Mouse (Mus musculus) megakaryocyte-erythroid progenitor cell, adult 5-6 weeks (primary cell): ENCODE results near the gene Scp2. TPM values are rescaled to one million over a fixed set of nuclear protein-coding genes. Genes with fewer than 3 reads are reported as not detected.

Experiments used
- ATAC-seq: replicated peaks from 2 replicates; pipeline ENCODE4 v1.8.0; 2016; ENCODE audit warnings: mild to moderate bottlenecking, inconsistent platforms; ENCODE audit not compliant: severe bottlenecking, poor library complexity, low FRiP score, low TSS enrichment
- total RNA-seq, 2 experiments: library from RNA; stranded (forward) in 1 of 2; stranded (reverse) in 1 of 2; fragments of 200-1000, 215-1000 nt in 1 of 2; fragments of >200 nt in 1 of 2; fragmentation: Nextera tagmentation in 1 of 2; gene quantifications; 2 replicates each; pipeline ENCODE4 v1.2.3; 2014 to 2017

Scp2 gene
- total RNA-seq, 2 experiments from 2014 or later: 129 to 203 TPM

GRCm38 (mm10) chr4:108026193-108026592, 118.6 kb downstream of the Scp2 start:
- no peak; the same call in 1 of the 2 replicates for ATAC-seq

- peak; percentile 24; the same call in 1 of the 2 replicates for ATAC-seq
These were observed 119.5 kb downstream of the Scp2 start for GRCm38 (mm10) chr4:108025269-108025668.

GRCm38 (mm10) chr4:108024641-108025040, 120.2 kb downstream of the Scp2 start:
- ATAC-seq: no peak

GRCm38 (mm10) chr4:108023186-108023585, 121.6 kb downstream of the Scp2 start:
- no peak for ATAC-seq

- no peak for ATAC-seq
These were observed 124.6 kb downstream of the Scp2 start for GRCm38 (mm10) chr4:108020178-108020577.

- no peak for ATAC-seq
These were observed 125.6 kb downstream of the Scp2 start for GRCm38 (mm10) chr4:108018961-108019921.

GRCm38 (mm10) chr4:108018241-108018923, 126.4 kb downstream of the Scp2 start:
- ATAC-seq: no peak

- no peak for ATAC-seq
These were observed 127.0 kb downstream of the Scp2 start for GRCm38 (mm10) chr4:108017839-108018238.

GRCm38 (mm10) chr4:108016321-108016720, 128.5 kb downstream of the Scp2 start:
- no peak for ATAC-seq

GRCm38 (mm10) chr4:108015067-108015765, 129.6 kb downstream of the Scp2 start:
- ATAC-seq: 0 out of 2 replicates have a peak, but pooled peaks have one; percentile 52

- no peak for ATAC-seq
These were observed 130.3 kb downstream of the Scp2 start for GRCm38 (mm10) chr4:108014466-108014865.

- no peak for ATAC-seq
These were observed 136.3 kb downstream of the Scp2 start for GRCm38 (mm10) chr4:108008541-108008940.

GRCm38 (mm10) chr4:108007532-108008103, 137.2 kb downstream of the Scp2 start:
- no peak for ATAC-seq

GRCm38 (mm10) chr4:108005328-108005727, 139.5 kb downstream of the Scp2 start:
- no peak for ATAC-seq

- ATAC-seq: no peak
These were observed 145.4 kb downstream of the Scp2 start for GRCm38 (mm10) chr4:107999380-107999779.

GRCm38 (mm10) chr4:107998641-107999332, 146.0 kb downstream of the Scp2 start:
- no peak for ATAC-seq

GRCm38 (mm10) chr4:107996418-107996986, 148.3 kb downstream of the Scp2 start:
- ATAC-seq: no peak

GRCm38 (mm10) chr4:107995727-107996126, 149.1 kb downstream of the Scp2 start:
- no peak for ATAC-seq

GRCm38 (mm10) chr4:107995011-107995410, 149.8 kb downstream of the Scp2 start:
- ATAC-seq: no peak
